Mouse (Mus musculus) small intestine, adult 2 months (tissue): ENCODE data around the gene Rnf130.

ENCODE experiments used
- CTCF ChIP-seq: fragments of 200-500 bp; IDR thresholded peaks from 2 replicates; pipeline ENCODE4 v1.5.1; 2012; ENCODE audit warnings: low read depth, mild to moderate bottlenecking, control low read depth, inconsistent platforms, low read length, moderate library complexity, mixed read lengths; ENCODE audit not compliant: insufficient replicate concordance, insufficient read length; ENCODE audit errors: extremely low read depth
- POLR2A ChIP-seq: fragments of 200-500 bp; IDR thresholded peaks from 2 replicates; pipeline ENCODE4 v1.6.1; 2012; ENCODE audit warnings: low read depth, mild to moderate bottlenecking, control low read depth, inconsistent platforms, low read length, moderate library complexity

DNA sequence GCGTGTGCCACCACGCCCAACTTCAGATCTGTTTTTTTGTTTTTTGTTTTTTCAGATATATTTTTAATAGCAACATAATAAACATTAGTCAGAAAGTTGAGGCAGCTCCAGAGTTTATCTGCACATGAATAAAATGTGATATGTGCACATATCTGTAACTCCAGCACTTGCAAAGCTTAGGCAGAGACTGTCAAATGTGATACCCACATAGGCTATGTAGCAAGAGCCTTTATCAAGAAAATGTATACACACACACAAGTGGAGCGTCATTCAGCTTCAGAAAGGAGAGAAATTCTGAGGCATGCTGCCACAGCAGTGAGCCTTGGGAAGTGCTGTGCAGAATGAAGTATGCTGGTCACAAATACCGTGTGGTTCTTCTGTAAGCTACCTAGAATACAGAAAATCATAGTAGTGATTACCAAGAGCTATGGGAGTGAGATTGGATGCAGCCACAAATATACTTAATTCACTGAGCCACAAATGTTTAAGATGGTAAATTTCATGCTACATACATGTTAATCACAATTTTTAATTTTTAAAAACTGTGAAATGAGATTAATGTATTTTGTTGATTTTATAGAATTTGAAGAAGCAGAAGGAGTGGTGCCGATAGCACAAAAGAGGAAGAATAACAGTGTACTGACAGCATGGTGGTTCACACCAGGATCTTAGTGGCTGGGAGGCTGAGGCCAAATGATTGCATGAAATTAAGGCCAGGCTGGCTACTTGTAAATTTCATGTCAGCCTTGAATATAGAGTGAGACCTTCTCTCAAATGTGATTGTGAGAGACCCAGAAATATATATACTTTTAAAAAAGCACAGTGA, 56.4 kb downstream of the Rnf130 start:
- TF ChIP-seq CTCF (no peak), POLR2A (no peak)
